Mouse (Mus musculus): ENCODE data around the gene Mak.

Gene Mak

GRCm38 (mm10) chr13:41071617-41072016, 7.9 kb downstream of the Mak start:
- no peak for DNase-seq (ENCODE audit: low spot score)

- DNase-seq (ENCODE audit: low spot score), result no peak
These were observed 11.9 kb downstream of the Mak start for GRCm38 (mm10) chr13:41067618-41068017.

GRCm38 (mm10) chr13:41051965-41052364, 27.5 kb downstream of the Mak start:
- no peak for DNase-seq (ENCODE audit: low spot score)

GRCm38 (mm10) chr13:41047280-41047679, 32.2 kb downstream of the Mak start:
- DNase-seq (ENCODE audit: low spot score), result no peak

GRCm38 (mm10) chr13:41045901-41046300, 33.6 kb downstream of the Mak start:
- no peak for DNase-seq (ENCODE audit: low spot score)

GRCm38 (mm10) chr13:41042511-41042910, 37.0 kb downstream of the Mak start:
- no peak for DNase-seq (ENCODE audit: low spot score)

- no peak for DNase-seq (ENCODE audit: low spot score)
These were observed 49.4 kb downstream of the Mak start for GRCm38 (mm10) chr13:41030098-41030497.

- DNase-seq (ENCODE audit: low spot score), result no peak
These were observed 57.4 kb downstream of the Mak start for GRCm38 (mm10) chr13:41022099-41022498.

GRCm38 (mm10) chr13:41021607-41022006, 57.9 kb downstream of the Mak start:
- DNase-seq (ENCODE audit: low spot score), result no peak

- no peak for DNase-seq (ENCODE audit: low spot score)
These were observed 59.0 kb downstream of the Mak start for GRCm38 (mm10) chr13:41020494-41020893.

GRCm38 (mm10) chr13:41018756-41019591, 60.5 kb downstream of the Mak start:
- no peak for DNase-seq (ENCODE audit: low spot score)

GRCm38 (mm10) chr13:41018236-41018635, 61.3 kb downstream of the Mak start:
- DNase-seq (ENCODE audit: low spot score), result no peak

- no peak for DNase-seq (ENCODE audit: low spot score)
These were observed 61.7 kb downstream of the Mak start for GRCm38 (mm10) chr13:41017832-41018231.

- DNase-seq (ENCODE audit: low spot score), result no peak
These were observed 62.6 kb downstream of the Mak start for GRCm38 (mm10) chr13:41016797-41017405.

- DNase-seq (ENCODE audit: low spot score), result peak; percentile 85
These were observed 63.5 kb downstream of the Mak start, which contains the start of gene Tmem14c for GRCm38 (mm10) chr13:41015829-41016634. Gene Tmem14c (plus strand): TSS chr13:41016292.

- no peak for DNase-seq (ENCODE audit: low spot score)
These were observed 70.6 kb downstream of the Mak start for GRCm38 (mm10) chr13:41008946-41009345.

- DNase-seq (ENCODE audit: low spot score), result no peak
These were observed 71.2 kb downstream of the Mak start for GRCm38 (mm10) chr13:41008271-41008670.

GRCm38 (mm10) chr13:41006244-41006643, 73.3 kb downstream of the Mak start:
- no peak for DNase-seq (ENCODE audit: low spot score)

GRCm38 (mm10) chr13:41002001-41002400, 77.5 kb downstream of the Mak start:
- DNase-seq (ENCODE audit: low spot score), result no peak

GRCm38 (mm10) chr13:41000926-41001639, 78.4 kb downstream of the Mak start, which contains the start of gene Pak1ip1:
Gene Pak1ip1 (plus strand): TSS chr13:41001023.
- peak; percentile 90 for DNase-seq (ENCODE audit: low spot score)

GRCm38 (mm10) chr13:41000140-41000925, 79.2 kb downstream of the Mak start:
- DNase-seq (ENCODE audit: low spot score), result peak; percentile 37

Data from ovary, postnatal 14 days (tissue).